Mouse (Mus musculus) lung, postnatal 0 days (tissue): ENCODE data around the gene Ptk7.

Source experiments
- CTCF ChIP-seq: IDR thresholded peaks from 2 replicates; pipeline ENCODE4 v1.5.1; 2016; ENCODE audit warnings: antibody characterized with exemption, mild to moderate bottlenecking
- EP300 ChIP-seq: IDR thresholded peaks from 2 replicates; pipeline ENCODE4 v1.6.1; 2016; ENCODE audit warnings: antibody characterized with exemption, mild to moderate bottlenecking, control low read depth

DNA sequence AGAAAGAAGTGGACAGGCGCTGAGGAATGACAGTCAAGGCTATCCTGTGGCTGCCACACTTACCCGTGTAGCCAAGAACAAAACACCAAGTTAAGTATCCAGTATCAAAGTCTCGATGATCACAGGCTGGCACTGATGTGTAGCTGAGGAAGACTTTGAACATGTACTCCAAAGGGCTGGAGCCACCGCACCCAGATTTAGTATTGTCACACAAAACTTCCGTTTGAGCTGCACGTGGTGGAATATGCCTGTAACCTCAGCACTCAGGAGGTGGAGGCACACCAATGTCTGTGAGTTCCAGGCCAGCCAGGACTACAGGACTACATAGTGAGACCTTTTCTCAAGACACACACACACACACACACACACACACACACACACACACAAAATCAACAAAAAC lies 70.2 kb downstream of the Ptk7 start:
- TF ChIP-seq CTCF (no peak), EP300 (no peak)
